Mouse (Mus musculus) Muller cell, postnatal 12 days (primary cell): ENCODE data around the gene Gm20828.
"Not testable (repeated sequence)": the region's sequence is repeated elsewhere in the genome, so short reads cannot be mapped to it uniquely, and the experiment has no call there.

ENCODE experiments used
- DNase-seq: peaks from one replicate; pipeline ENCODE4 v3.0.0-alpha.2; 2015; ENCODE audit errors: inconsistent ontology term

The Gm20828 gene

DNA sequence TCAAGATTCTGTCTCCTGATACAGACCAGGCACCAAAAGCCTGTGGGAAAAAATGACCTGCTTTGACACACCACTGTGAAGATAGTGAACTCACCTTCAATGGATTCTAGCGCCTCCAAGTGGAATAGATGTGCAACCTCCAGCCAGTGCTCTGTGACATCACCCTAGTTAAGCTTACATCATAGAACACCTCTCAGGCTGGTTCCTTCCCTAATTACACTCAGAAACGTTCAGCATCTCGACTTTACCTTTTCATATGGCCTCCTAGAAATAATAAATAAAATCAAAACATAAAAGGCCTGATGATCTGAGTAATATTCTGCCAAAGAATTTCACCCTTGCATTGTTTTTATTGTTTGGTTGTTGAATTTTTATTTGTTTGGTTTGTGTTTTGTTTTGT lies at the start of gene Gm20828:
TSS of gene Gm20828 (minus strand) at position 101 of the 400 bp plus-strand sequence.
- not testable (repeated sequence) for DNase-seq
